Mouse (Mus musculus): Measurements from ENCODE around the gene Olfr707. TPM values are rescaled to one million over a fixed set of nuclear protein-coding genes. Genes with fewer than 3 reads are reported as not detected.

The Olfr707 gene
- polyA plus RNA-seq, 1 experiment from 2014 or later = not detected

Other genes starting within 250 kb of the Olfr707 start
- gene Olfr693, start 220.7 kb downstream of the Olfr707 start, polyA plus RNA-seq (2014; fragmentation: Nextera tagmentation; extraction: Ambion mirVana) = not detected in 2 replicates
- gene Olfr694, start 209.4 kb downstream of the Olfr707 start, polyA plus RNA-seq (2014; fragmentation: Nextera tagmentation; extraction: Ambion mirVana) = not detected in 2 replicates
- gene Olfr695, start 184.8 kb downstream of the Olfr707 start, polyA plus RNA-seq (2014; fragmentation: Nextera tagmentation; extraction: Ambion mirVana) = not detected in 2 replicates
- not detected in 2 replicates for gene Olfr697, start 158.8 kb downstream of the Olfr707 start, polyA plus RNA-seq (2014; fragmentation: Nextera tagmentation; extraction: Ambion mirVana)
- not detected in 2 replicates for gene Olfr698, start 145.8 kb downstream of the Olfr707 start, polyA plus RNA-seq (2014; fragmentation: Nextera tagmentation; extraction: Ambion mirVana)
- gene Olfr699, start 108.0 kb downstream of the Olfr707 start, polyA plus RNA-seq (2014; fragmentation: Nextera tagmentation; extraction: Ambion mirVana) = not detected in 2 replicates
- not detected in 2 replicates for gene Olfr700, start 92.4 kb downstream of the Olfr707 start, polyA plus RNA-seq (2014; fragmentation: Nextera tagmentation; extraction: Ambion mirVana)
- not detected in 2 replicates for gene Olfr701, start 87.1 kb downstream of the Olfr707 start, polyA plus RNA-seq (2014; fragmentation: Nextera tagmentation; extraction: Ambion mirVana)
- not detected in 2 replicates for gene Olfr702, start 67.3 kb downstream of the Olfr707 start, polyA plus RNA-seq (2014; fragmentation: Nextera tagmentation; extraction: Ambion mirVana)
- gene Olfr703, start 57.9 kb downstream of the Olfr707 start, polyA plus RNA-seq (2014; fragmentation: Nextera tagmentation; extraction: Ambion mirVana) = not detected in 2 replicates
- not detected in 2 replicates for gene Olfr704, start 38.1 kb downstream of the Olfr707 start, polyA plus RNA-seq (2014; fragmentation: Nextera tagmentation; extraction: Ambion mirVana)
- not detected in 2 replicates for gene Olfr705, start 24.4 kb downstream of the Olfr707 start, polyA plus RNA-seq (2014; fragmentation: Nextera tagmentation; extraction: Ambion mirVana)
- gene Olfr706, start 13.1 kb downstream of the Olfr707 start, polyA plus RNA-seq (2014; fragmentation: Nextera tagmentation; extraction: Ambion mirVana) = not detected in 2 replicates
- gene Olfr1532-ps1, start 6.8 kb upstream of the Olfr707 start, polyA plus RNA-seq (2014; fragmentation: Nextera tagmentation; extraction: Ambion mirVana) = not detected in 2 replicates
- not detected in 2 replicates for gene Olfr709-ps1, start 31.0 kb upstream of the Olfr707 start, polyA plus RNA-seq (2014; fragmentation: Nextera tagmentation; extraction: Ambion mirVana)
- gene Olfr710, start 47.1 kb upstream of the Olfr707 start, polyA plus RNA-seq (2014; fragmentation: Nextera tagmentation; extraction: Ambion mirVana) = not detected in 2 replicates
- gene Olfr6, start 62.7 kb upstream of the Olfr707 start, polyA plus RNA-seq (2014; fragmentation: Nextera tagmentation; extraction: Ambion mirVana) = not detected in 2 replicates
- gene Olfr711, start 74.2 kb upstream of the Olfr707 start, polyA plus RNA-seq (2014; fragmentation: Nextera tagmentation; extraction: Ambion mirVana) = not detected in 2 replicates
- not detected in 2 replicates for gene Olfr2, start 104.8 kb upstream of the Olfr707 start, polyA plus RNA-seq (2014; fragmentation: Nextera tagmentation; extraction: Ambion mirVana)
- gene Olfr713, start 129.9 kb upstream of the Olfr707 start, polyA plus RNA-seq (2014; fragmentation: Nextera tagmentation; extraction: Ambion mirVana) = not detected in 2 replicates
- gene Olfr714, start 169.7 kb upstream of the Olfr707 start, polyA plus RNA-seq (2014; fragmentation: Nextera tagmentation; extraction: Ambion mirVana) = not detected in 2 replicates
- not detected in 2 replicates for gene Olfr17, start 192.0 kb upstream of the Olfr707 start, polyA plus RNA-seq (2014; fragmentation: Nextera tagmentation; extraction: Ambion mirVana)
- not detected in 2 replicates for gene Olfr715b, start 209.1 kb upstream of the Olfr707 start, polyA plus RNA-seq (2014; fragmentation: Nextera tagmentation; extraction: Ambion mirVana)
- gene Olfr715, start 229.8 kb upstream of the Olfr707 start, polyA plus RNA-seq (2014; fragmentation: Nextera tagmentation; extraction: Ambion mirVana) = not detected in 2 replicates
- not detected in 2 replicates for gene Olfr716, start 237.1 kb upstream of the Olfr707 start, polyA plus RNA-seq (2014; fragmentation: Nextera tagmentation; extraction: Ambion mirVana)